Mouse (Mus musculus) liver, adult 2 months (tissue): ENCODE data around the gene Ldb1. TPM values are rescaled to one million over a fixed set of nuclear protein-coding genes. Genes with fewer than 3 reads are reported as not detected.
"Not testable (repeated sequence)": the region's sequence is repeated elsewhere in the genome, so short reads cannot be mapped to it uniquely, and the experiment has no call there.

Source experiments
- DNase-seq: peaks from one replicate; pipeline ENCODE4 v3.0.0-alpha.2; 2011; ENCODE audit warnings: low read depth, low spot score; ENCODE audit errors: extremely low read depth
- H3K27ac ChIP-seq: fragments of 200-500 bp; replicated peaks from 2 replicates; pipeline ENCODE4 v1.5.1; 2012; ENCODE audit warnings: low read depth, mild to moderate bottlenecking, control low read depth, inconsistent platforms, low read length; ENCODE audit not compliant: insufficient read depth
- H3K27me3 ChIP-seq: fragments of 200-500 bp; 2 replicates; pipeline ENCODE4 v1.6.1; 2012; ENCODE audit warnings: mild to moderate bottlenecking, moderate library complexity, low read length, inconsistent platforms; ENCODE audit not compliant: control insufficient read depth, insufficient read depth
- H3K36me3 ChIP-seq: fragments of 200-500 bp; 2 replicates; pipeline ENCODE4 v1.6.1; 2012; ENCODE audit warnings: low read length, inconsistent platforms; ENCODE audit not compliant: control insufficient read depth, insufficient read depth
- H3K4me1 ChIP-seq: fragments of 200-500 bp; 2 replicates; pipeline ENCODE4 v1.6.1; 2011; ENCODE audit warnings: low read length; ENCODE audit not compliant: control insufficient read depth, insufficient read depth
- H3K4me3 ChIP-seq: fragments of 200-500 bp; 2 replicates; pipeline ENCODE4 v1.5.1; 2011; ENCODE audit warnings: low read depth, mild to moderate bottlenecking, control low read depth, low read length, moderate library complexity; ENCODE audit not compliant: insufficient read depth
- H3K79me2 ChIP-seq: fragments of 200-500 bp; 2 replicates; pipeline ENCODE4 v1.6.1; 2012; ENCODE audit warnings: inconsistent platforms, mild to moderate bottlenecking, low read length, moderate library complexity; ENCODE audit not compliant: control insufficient read depth, insufficient read depth
- H3K9ac ChIP-seq: fragments of 200-500 bp; 2 replicates; pipeline ENCODE4 v1.6.1; 2012; ENCODE audit warnings: low read depth, mild to moderate bottlenecking, control low read depth, inconsistent platforms, low read length
- CTCF ChIP-seq: fragments of 200-500 bp; IDR thresholded peaks from 2 replicates; pipeline ENCODE4 v1.5.1; 2011; ENCODE audit warnings: low read depth, low read length, control low read depth
- POLR2A ChIP-seq: fragments of 200-500 bp; IDR thresholded peaks from 2 replicates; pipeline ENCODE4 v1.6.1; 2011; ENCODE audit warnings: low read length, control low read depth; ENCODE audit not compliant: insufficient read depth; ENCODE audit errors: extremely low read depth
- WGBS: fragments of 180-500 bp; shearing (Covaris S2); methylation state at CpG from one replicate; pipeline ENCODE4 v1.1.7; 2018; 5-methylcytosine and 5-hydroxymethylcytosine counted together
- polyA plus RNA-seq: library from polyadenylated mRNA; depleted of rRNA; stranded (reverse); fragments of >200 nt; gene quantifications from 2 replicates; pipeline ENCODE4 v1.2.3, GENCODE M21; 2012
- total RNA-seq: library from RNA; depleted of rRNA; stranded (reverse); fragments of >200 nt; gene quantifications from 2 replicates; pipeline ENCODE4 v1.2.3, GENCODE M21; 2014

Gene Ldb1
- total and polyA plus RNA-seq, 2 experiments = 14.9 to 42.1 TPM

GRCm38 (mm10) chr19:45998694-45999217 lies 46.3 kb downstream of the Ldb1 start:
- DNase-seq = no peak
- peak overlapping the region; percentile 19 for H3K9ac ChIP-seq
- peaks cover 3% of the 10 kb centered on the region; the same call in 1 of the 2 replicates for H3K79me2 ChIP-seq
- H3K27ac ChIP-seq = no peak overlapping the region
- TF ChIP-seq POLR2A = 0 out of 2 replicates have a peak, but pooled peaks have one; percentile 27
- no peak for TF ChIP-seq CTCF
- 7% methylated on average over 8 of the region's 8 CpGs for WGBS
- H3K27me3 ChIP-seq = no peaks in the 10 kb centered on the region
- H3K4me1 ChIP-seq = peaks cover 2% of the 10 kb centered on the region; the same call in 1 of the 2 replicates
- H3K36me3 ChIP-seq = no peaks in the 10 kb centered on the region
- peak overlapping the region; percentile 68 for H3K4me3 ChIP-seq

- DNase-seq = peak; percentile 96
- TF ChIP-seq POLR2A (no peak), CTCF (no peak)
- Histone ChIP-seq H3K9ac (peak within 1 kb of the TSS; percentile 77), H3K79me2 (no peaks in the 10 kb centered on the region), H3K36me3 (no peaks in the 10 kb centered on the region), H3K27me3 (no peaks in the 10 kb centered on the region), H3K4me3 (peak within 1 kb of the TSS; percentile 68), H3K4me1 (peaks cover 2% of the 10 kb centered on the region; the same call in 1 of the 2 replicates), H3K27ac (peak within 1 kb of the TSS; percentile 88)
- under 1% methylated on average over 73 of the region's 76 CpGs for WGBS
Observed at GRCm38 (mm10) chr19:45997785-45998693, 47.0 kb downstream of the Ldb1 start, which contains the start of gene Armh3. Gene Armh3 (minus strand): TSS chr19:45998488.

- Histone ChIP-seq H3K36me3 (no peaks in the 10 kb centered on the region), H3K27ac (peak overlapping the region; percentile 88), H3K79me2 (no peaks in the 10 kb centered on the region), H3K4me1 (peaks cover 2% of the 10 kb centered on the region; the same call in 1 of the 2 replicates), H3K4me3 (peak overlapping the region; percentile 68), H3K9ac (peak overlapping the region; percentile 77), H3K27me3 (no peaks in the 10 kb centered on the region)
- no peak for TF ChIP-seq POLR2A
- no peak for TF ChIP-seq CTCF
- no peak for DNase-seq
- WGBS = 48% methylated on average over 5 of the region's 5 CpGs
Observed at GRCm38 (mm10) chr19:45997365-45997764, 47.6 kb downstream of the Ldb1 start.

- Histone ChIP-seq H3K79me2 (peaks cover 3% of the 10 kb centered on the region; the same call in 1 of the 2 replicates), H3K27me3 (no peaks in the 10 kb centered on the region), H3K9ac (no peak overlapping the region), H3K27ac (no peak overlapping the region), H3K4me3 (no peak overlapping the region), H3K36me3 (no peaks in the 10 kb centered on the region), H3K4me1 (peaks cover 2% of the 10 kb centered on the region; the same call in 1 of the 2 replicates)
- 97% methylated on average over 13 of the region's 13 CpGs for WGBS
- TF ChIP-seq POLR2A (no peak), CTCF (no peak)
- no peak for DNase-seq
Observed at GRCm38 (mm10) chr19:45993981-45994737, 50.9 kb downstream of the Ldb1 start.

GRCm38 (mm10) chr19:45993441-45993840 lies 51.6 kb downstream of the Ldb1 start:
- not testable (repeated sequence) for H3K27me3 ChIP-seq, H3K27ac ChIP-seq, H3K4me3 ChIP-seq, H3K36me3 ChIP-seq, H3K4me1 ChIP-seq, H3K9ac ChIP-seq, H3K79me2 ChIP-seq
- WGBS = 74% methylated on average over 6 of the region's 6 CpGs
- DNase-seq = peak; percentile 32
